Mouse (Mus musculus): ENCODE results near the gene Cdc25b.

DNA sequence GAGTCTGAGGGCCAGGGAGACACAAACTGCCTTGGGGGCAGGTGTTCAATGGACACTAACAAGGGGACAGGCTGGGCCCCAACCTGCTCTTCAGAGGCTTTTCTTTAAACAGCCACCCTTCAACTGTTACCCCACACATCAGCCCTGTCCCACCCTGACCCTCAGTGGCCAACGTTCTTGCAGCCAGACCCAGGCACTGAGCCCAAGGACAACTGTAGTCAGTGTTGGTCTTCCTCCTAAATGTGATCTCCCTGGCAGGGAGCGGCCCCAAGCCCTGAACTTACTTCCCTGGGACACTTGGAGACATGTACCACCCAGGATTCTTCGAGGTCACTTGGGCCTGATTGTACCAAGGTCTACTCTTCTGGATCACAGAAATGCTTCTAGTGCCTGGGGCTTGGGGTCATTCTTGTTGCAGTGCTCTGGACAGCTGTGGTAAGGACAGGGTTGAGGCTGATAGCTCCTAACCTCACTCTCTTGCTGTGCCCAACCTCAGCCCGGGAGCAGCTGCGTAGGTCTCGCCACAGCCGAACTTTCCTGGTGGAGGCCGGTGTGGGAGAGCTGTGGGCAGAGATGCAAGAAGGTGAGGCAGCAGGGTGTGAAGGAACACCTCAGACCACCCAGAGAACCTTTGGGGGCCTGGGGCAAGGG, 45.3 kb upstream of the Cdc25b start:
- no peak for TF ChIP-seq CTCF (conservative IDR thresholded peaks at IDR 0.05; ENCODE audit: insufficient read depth, insufficient read length, low read depth, low read length)
- TF ChIP-seq POLR2A (IDR thresholded peaks at IDR 0.05; ENCODE audit: low read depth, low read length), result no peak

Measured in kidney, adult 2 months (tissue).